Mouse (Mus musculus) MEL (cell line): ENCODE measurements around the gene Vac14.

Experiments used
- CTCF ChIP-seq, 3 experiments: IDR thresholded peaks in 2 of 3; conservative IDR thresholded peaks in 1 of 3; 2 replicates each; pipeline ENCODE4 v1.5.1; 2011 to 2012; ENCODE audit warnings: low read length in 3 of 3, low read depth in 2 of 3, mild to moderate bottlenecking in 2 of 3, improper control_type of control experiment in 1 of 3, inconsistent platforms in 1 of 3, mixed read lengths in 1 of 3, moderate library complexity in 1 of 3; ENCODE audit not compliant: control insufficient read depth in 1 of 3, insufficient read depth in 1 of 3, poor library complexity in 1 of 3, severe bottlenecking in 1 of 3
- MXI1 ChIP-seq: IDR thresholded peaks from 2 replicates; pipeline ENCODE4 v1.6.1; 2011; ENCODE audit warnings: mild to moderate bottlenecking, low read depth, low read length, improper control_type of control experiment
- POLR2A ChIP-seq, 2 experiments: IDR thresholded peaks; 2 replicates each; pipeline ENCODE4 v1.6.1; 2011 to 2012; ENCODE audit warnings: low read length in 2 of 2, mild to moderate bottlenecking in 2 of 2, control low read depth in 1 of 2, improper control_type of control experiment in 1 of 2, low read depth in 1 of 2, moderate library complexity in 1 of 2; ENCODE audit not compliant: control insufficient read depth in 1 of 2, insufficient read depth in 1 of 2, poor library complexity in 1 of 2
- ZC3H11A ChIP-seq: IDR thresholded peaks from 2 replicates; pipeline ENCODE4 v1.6.1; 2012; ENCODE audit warnings: low read depth, mild to moderate bottlenecking, inconsistent platforms, low read length, improper control_type of control experiment

DNA sequence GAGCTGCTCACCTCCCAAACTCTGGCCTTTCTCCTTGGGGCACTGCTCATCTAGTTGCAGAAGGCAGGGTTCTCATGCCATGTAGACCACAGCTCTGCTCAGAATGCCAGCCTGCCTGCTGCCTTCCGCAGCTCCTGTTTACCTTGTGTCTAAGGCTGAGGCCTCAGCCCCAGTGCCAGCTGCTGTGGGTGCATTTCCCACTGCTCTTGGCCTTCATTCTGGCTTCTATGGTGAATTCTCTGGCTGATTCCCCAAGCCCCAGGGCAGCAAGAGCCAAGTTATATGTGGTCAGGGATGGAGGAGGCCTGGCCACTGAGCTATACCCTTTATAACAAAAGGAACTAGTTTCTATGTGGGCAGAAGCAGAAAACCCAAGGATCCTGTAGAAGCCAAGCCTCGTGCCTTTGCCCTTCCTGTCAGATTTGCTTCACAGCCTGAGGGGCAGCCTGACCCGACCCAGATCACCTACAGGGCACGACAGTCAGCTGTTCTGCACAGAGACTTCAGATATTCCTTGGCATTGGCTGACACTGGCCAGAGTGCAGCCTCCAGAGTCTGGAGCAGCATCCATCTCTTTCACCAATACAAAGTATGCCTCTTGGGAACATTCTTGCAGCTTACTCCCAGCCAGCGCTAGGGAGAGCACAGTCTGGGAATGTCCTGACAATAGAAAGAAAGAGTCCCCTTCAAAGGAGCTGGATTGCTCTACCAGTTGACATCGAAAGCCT is 44.8 kb downstream of the Vac14 start:
- no peak for TF ChIP-seq CTCF (IDR thresholded peaks at IDR 0.05 in 2 of 3, conservative IDR thresholded peaks at IDR 0.05 in 1 of 3; ENCODE audit: control insufficient read depth in 1 of 3, insufficient read depth in 1 of 3, low read depth in 2 of 3, low read length in 3 of 3, poor library complexity in 1 of 3, severe bottlenecking in 1 of 3)
- no peak for TF ChIP-seq MXI1
- TF ChIP-seq ZC3H11A = no peak
- TF ChIP-seq POLR2A (IDR thresholded peaks at IDR 0.05; ENCODE audit: control insufficient read depth in 1 of 2, insufficient read depth in 1 of 2, low read depth in 1 of 2, low read length in 2 of 2, poor library complexity in 1 of 2) = no peak; a peak in 1 of 4 replicates
